Mouse (Mus musculus): Measurements from ENCODE around the gene Uggt1.

Uggt1 gene

GRCm38 (mm10) chr1:36257276-36257675, 12.8 kb upstream of the Uggt1 start:
- no peak for DNase-seq (ENCODE audit: low spot score)

- no peak for DNase-seq (ENCODE audit: low spot score)
Measured at GRCm38 (mm10) chr1:36255871-36256640, 11.5 kb upstream of the Uggt1 start.

- DNase-seq (ENCODE audit: low spot score), result peak; percentile 19
Measured at GRCm38 (mm10) chr1:36254635-36255360, 10.3 kb upstream of the Uggt1 start.

- peak; percentile 48 for DNase-seq (ENCODE audit: low spot score)
Measured at GRCm38 (mm10) chr1:36252791-36253190, 8.3 kb upstream of the Uggt1 start.

GRCm38 (mm10) chr1:36251426-36251825, 6.9 kb upstream of the Uggt1 start:
- no peak for DNase-seq (ENCODE audit: low spot score)

- no peak for DNase-seq (ENCODE audit: low spot score)
Measured at GRCm38 (mm10) chr1:36246688-36247087, 2.2 kb upstream of the Uggt1 start.

GRCm38 (mm10) chr1:36244828-36245215, 302 bp upstream of the Uggt1 start:
- DNase-seq (ENCODE audit: low spot score), result no peak

- no peak for DNase-seq (ENCODE audit: low spot score)
Measured at GRCm38 (mm10) chr1:36243447-36244057, 968 bp downstream of the Uggt1 start.

GRCm38 (mm10) chr1:36241903-36242429, 2.6 kb downstream of the Uggt1 start:
- DNase-seq (ENCODE audit: low spot score), result no peak

- DNase-seq (ENCODE audit: low spot score), result no peak
Measured at GRCm38 (mm10) chr1:36240176-36240575, 4.3 kb downstream of the Uggt1 start.

- DNase-seq (ENCODE audit: low spot score), result no peak
Measured at GRCm38 (mm10) chr1:36239396-36239795, 5.1 kb downstream of the Uggt1 start.

- DNase-seq (ENCODE audit: low spot score), result no peak
Measured at GRCm38 (mm10) chr1:36235855-36236254, 8.7 kb downstream of the Uggt1 start.

- no peak for DNase-seq (ENCODE audit: low spot score)
Measured at GRCm38 (mm10) chr1:36235057-36235639, 9.4 kb downstream of the Uggt1 start.

- no peak for DNase-seq (ENCODE audit: low spot score)
Measured at GRCm38 (mm10) chr1:36233218-36233617, 11.3 kb downstream of the Uggt1 start.

- DNase-seq (ENCODE audit: low spot score), result no peak
Measured at GRCm38 (mm10) chr1:36230919-36231705, 13.4 kb downstream of the Uggt1 start.

GRCm38 (mm10) chr1:36228461-36228860, 16.1 kb downstream of the Uggt1 start:
- no peak for DNase-seq (ENCODE audit: low spot score)

- DNase-seq (ENCODE audit: low spot score), result no peak
Measured at GRCm38 (mm10) chr1:36224648-36225047, 19.9 kb downstream of the Uggt1 start.

- no peak for DNase-seq (ENCODE audit: low spot score)
Measured at GRCm38 (mm10) chr1:36214324-36214723, 30.2 kb downstream of the Uggt1 start.

GRCm38 (mm10) chr1:36201739-36202138, 42.8 kb downstream of the Uggt1 start:
- DNase-seq (ENCODE audit: low spot score), result no peak

GRCm38 (mm10) chr1:36194482-36194881, 50.0 kb downstream of the Uggt1 start:
- no peak for DNase-seq (ENCODE audit: low spot score)

- DNase-seq (ENCODE audit: low spot score), result no peak
Measured at GRCm38 (mm10) chr1:36191966-36192365, 52.6 kb downstream of the Uggt1 start.

- no peak for DNase-seq (ENCODE audit: low spot score)
Measured at GRCm38 (mm10) chr1:36180038-36180437, 64.5 kb downstream of the Uggt1 start.
